Mouse (Mus musculus): Measurements from ENCODE around the gene Gm12569.

- TF ChIP-seq GATA1 (IDR thresholded peaks at IDR 0.05; ENCODE audit: borderline replicate concordance, low read length) (no peak), FLI1 (IDR thresholded peaks at IDR 0.05; ENCODE audit: low read length) (no peak)
Measured at GRCm38 (mm10) chr11:51211426-51211825, 8.8 kb upstream of the Gm12569 start.
